ENCODE assay signal across 22 mouse cellular contexts in the genomic region with DNA sequence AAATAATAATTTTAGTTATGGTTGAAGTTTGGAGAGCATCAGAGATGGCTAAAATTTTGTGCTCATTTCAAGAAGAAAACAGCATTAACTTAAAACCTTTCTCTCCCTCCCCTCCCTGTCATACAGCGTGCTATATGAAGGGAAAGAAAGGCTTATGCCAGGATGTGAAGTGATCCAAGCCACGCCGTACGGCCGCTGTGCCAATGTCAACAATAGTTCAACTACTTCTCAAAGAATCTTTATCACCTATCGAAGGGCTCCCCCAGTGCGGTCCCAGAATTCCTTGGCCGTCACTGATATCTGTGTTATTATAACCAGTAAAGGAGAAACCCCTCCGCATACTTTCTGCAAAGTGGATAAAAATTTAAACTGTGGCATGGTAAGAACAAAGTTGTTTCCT. TPM values are rescaled to one million over a fixed set of nuclear protein-coding genes. Genes with fewer than 3 reads are reported as not detected.
DNase-seq lines count a peak whose midpoint lies in the region; ATAC-seq and TF ChIP-seq lines count a peak whose summit lies in the region.
"Had no signal": no experiment of that assay in that cellular context is flagged by ENCODE, and none has a peak within 500 bp of the region (broad histone marks: within the 10 kb centered on the region; RNA-seq: fewer than 3 reads in every experiment).

No protein-coding gene starts in this region.

- H3K9me3 ChIP-seq in heart, embryonic 10.5 days: no peaks in the 10 kb centered on the region
- H3K9me3 ChIP-seq in kidney, postnatal 0 days (replicated peaks; ENCODE audit: low read length): no peaks in the 10 kb centered on the region
- no peaks in the 10 kb centered on the region for H3K9me3 ChIP-seq in lung, postnatal 0 days (ENCODE audit: low read length)
- H3K9me3 ChIP-seq: embryonic facial prominence, embryonic 13.5 days; G1E; lung, embryonic 15.5 days; midbrain, embryonic 15.5 days; neural tube, embryonic 15.5 days had no signal

- intact Hi-C loops in left cerebral cortex, postnatal 10 days (cut with DNase I): no loop called here

- no peaks in the 10 kb centered on the region for H3K27me3 ChIP-seq in heart, embryonic 10.5 days (ENCODE audit: insufficient read depth, poor library complexity, severe bottlenecking)
- no peaks in the 10 kb centered on the region for H3K27me3 ChIP-seq in kidney, postnatal 0 days (ENCODE audit: insufficient read depth, low read length)
- no peaks in the 10 kb centered on the region for H3K27me3 ChIP-seq in lung, postnatal 0 days (replicated peaks; ENCODE audit: insufficient read depth, low read length)
- H3K27me3 ChIP-seq: embryonic facial prominence, embryonic 13.5 days; lung, embryonic 15.5 days; midbrain, embryonic 15.5 days; neural tube, embryonic 15.5 days had no signal

- no peaks in the 10 kb centered on the region for H3K4me1 ChIP-seq in heart, embryonic 10.5 days
- H3K4me1 ChIP-seq in kidney, postnatal 0 days (replicated peaks; ENCODE audit: insufficient read depth, low read length): no peaks in the 10 kb centered on the region
- no peaks in the 10 kb centered on the region for H3K4me1 ChIP-seq in lung, postnatal 0 days (ENCODE audit: insufficient read depth, low read depth, low read length)
- H3K4me1 ChIP-seq: embryonic facial prominence, embryonic 13.5 days; midbrain, embryonic 15.5 days; neural tube, embryonic 15.5 days had no signal

- TF ChIP-seq CTCF in kidney, postnatal 0 days (IDR thresholded peaks at IDR 0.05; ENCODE audit: low read depth): no peak
- TF ChIP-seq CTCF in lung, postnatal 0 days (IDR thresholded peaks at IDR 0.05): no peak

- 67% methylated on average over 9 of the region's 9 CpGs for WGBS in heart, embryonic 10.5 days
- 56% methylated on average over 9 of the region's 9 CpGs for WGBS in kidney, postnatal 0 days
- 40% methylated on average over 9 of the region's 9 CpGs for WGBS in lung, postnatal 0 days

- no peak overlapping the region for H3K27ac ChIP-seq in heart, embryonic 10.5 days
- H3K27ac ChIP-seq in kidney, postnatal 0 days: no peak overlapping the region
- H3K27ac ChIP-seq in lung, postnatal 0 days (ENCODE audit: low read length): no peak overlapping the region
- H3K27ac ChIP-seq: embryonic facial prominence, embryonic 13.5 days; layer of hippocampus, adult 2 months; lung, embryonic 15.5 days; midbrain, embryonic 15.5 days; neural tube, embryonic 15.5 days had no signal

- no peak for ATAC-seq in kidney, postnatal 0 days (replicated peaks; ENCODE audit: low FRiP score, low read depth)
- ATAC-seq in lung, postnatal 0 days: 0 out of 2 replicates have a peak, but pooled peaks have one; percentile 25
- no peak for ATAC-seq in CD4-positive, CD25-positive, alpha-beta regulatory T cell, adult 4 months
- ATAC-seq: activated CD4-positive, CD25-positive, alpha-beta regulatory T cell, adult 4 months; midbrain, embryonic 15.5 days had no signal

- peak; percentile 86 for DNase-seq in heart, adult 11 months
- no peak for DNase-seq in heart, embryonic 10.5 days (ENCODE audit: low spot score)
- DNase-seq in kidney, postnatal 0 days (ENCODE audit: low spot score): peak; percentile 1
- no peak for DNase-seq in kidney, adult 11 months
- DNase-seq in fat pad, adult 2 months (ENCODE audit: extremely low read depth, low read depth, low spot score): peak; percentile 10
- peak; percentile 23 for DNase-seq in lung, postnatal 0 days (ENCODE audit: low spot score)
- DNase-seq in left cerebral cortex, postnatal 10 days (ENCODE audit: extremely low spot score in 1 of 2, low spot score in 2 of 2): no peak
- DNase-seq: adrenal gland, postnatal 10 days; cerebellum, adult 9-10 months; kidney, adult 18-20 months; kidney, postnatal 10 days; left cerebral cortex, postnatal 4 days; thymus, postnatal 4 days had no signal

- H3K9ac ChIP-seq in kidney, postnatal 0 days (ENCODE audit: low read depth, low read length): no peak overlapping the region
- no peak overlapping the region for H3K9ac ChIP-seq in lung, postnatal 0 days (replicated peaks; ENCODE audit: low read depth)
- H3K9ac ChIP-seq: embryonic facial prominence, embryonic 13.5 days; lung, embryonic 15.5 days; midbrain, embryonic 15.5 days; neural tube, embryonic 15.5 days had no signal

- no peak overlapping the region for H3K4me3 ChIP-seq in heart, embryonic 10.5 days
- no peak overlapping the region for H3K4me3 ChIP-seq in kidney, postnatal 0 days (replicated peaks; ENCODE audit: low read depth, low read length)
- H3K4me3 ChIP-seq in lung, postnatal 0 days (ENCODE audit: low read depth, low read length): no peak overlapping the region
- H3K4me3 ChIP-seq: embryonic facial prominence, embryonic 13.5 days; layer of hippocampus, adult 2 months; lung, embryonic 15.5 days; midbrain, embryonic 15.5 days; neural tube, embryonic 15.5 days had no signal

- no peak overlapping the region for H3K4me2 ChIP-seq in kidney, postnatal 0 days (ENCODE audit: low read length)
- no peak overlapping the region for H3K4me2 ChIP-seq in lung, postnatal 0 days (replicated peaks; ENCODE audit: low read depth, low read length)
- H3K4me2 ChIP-seq: embryonic facial prominence, embryonic 13.5 days; liver, embryonic 11.5 days; lung, embryonic 15.5 days; midbrain, embryonic 15.5 days; neural tube, embryonic 15.5 days had no signal

- peaks cover 19% of the 10 kb centered on the region for H3K36me3 ChIP-seq in heart, embryonic 10.5 days
- H3K36me3 ChIP-seq in kidney, postnatal 0 days (ENCODE audit: insufficient read depth, low read length): peaks cover 9% of the 10 kb centered on the region; the same call in 1 of the 2 replicates
- H3K36me3 ChIP-seq in lung, postnatal 0 days (ENCODE audit: insufficient read depth, low read length): 0 out of 2 replicates have a peak, but pooled peaks cover 6% of the 10 kb centered on the region

- TF ChIP-seq EP300 in lung, postnatal 0 days (IDR thresholded peaks at IDR 0.05): no peak

RNA-seq across cellular contexts. Expression of gene Dennd4c, which starts 29.2 kb away (rescaled TPM):
- polyA plus RNA-seq in heart, embryonic 10.5 days (2016; fragmentation: Nextera tagmentation; extraction: Ambion mirVana): 4.6 and 6.7 TPM in 2 replicates
- 3.9 and 4.0 TPM in 2 replicates for polyA plus RNA-seq in kidney, postnatal 0 days (2015; fragmentation: Nextera tagmentation; extraction: Ambion mirVana)
- 3.6 and 5.3 TPM in 2 replicates for polyA plus RNA-seq in lung, postnatal 0 days (2015; fragmentation: Nextera tagmentation; extraction: Ambion mirVana)
- total RNA-seq in left cerebral cortex, postnatal 10 days (2021): 10 to 100 TPM; 10.4 to 15.5 TPM
- 1 to 10 TPM; 5.3 to 6.0 TPM for polyA plus RNA-seq in CD4-positive, CD25-positive, alpha-beta regulatory T cell, adult 4 months (2017; shearing (Covaris generic))

Comparison
In these comparisons a context has a peak if more than half of its experiments do, and no peak if none do; other contexts are left out.
1. DNase-seq: peak in heart, adult 11 months (single experiment), kidney, postnatal 0 days (single experiment), fat pad, adult 2 months (single experiment) and lung, postnatal 0 days (single experiment); none in heart, embryonic 10.5 days (single experiment), kidney, adult 11 months (single experiment) and left cerebral cortex, postnatal 10 days (0 of 2).